Mouse (Mus musculus) midbrain, embryonic 12.5 days (tissue): Measurements from ENCODE around the gene Galntl5. TPM values are rescaled to one million over a fixed set of nuclear protein-coding genes. Genes with fewer than 3 reads are reported as not detected.
"Not testable (repeated sequence)": the region's sequence is repeated elsewhere in the genome, so short reads cannot be mapped to it uniquely, and the experiment has no call there.

ENCODE experiments used
- ATAC-seq: fragments of 200-750 bp; cut with Nextera tagmentation; 2 replicates; pipeline ENCODE4 v1.8.0; 2017; ENCODE audit warnings: low read depth, moderate TSS enrichment, moderate library complexity; ENCODE audit not compliant: low FRiP score
- H3K27ac ChIP-seq: fragments of 300-500 bp; sonication (generic); replicated peaks from 2 replicates; pipeline ENCODE4 v1.5.1; 2016; ENCODE audit warnings: mild to moderate bottlenecking
- H3K27me3 ChIP-seq: fragments of 300-500 bp; sonication (generic); 2 replicates; pipeline ENCODE4 v1.6.1; 2016; ENCODE audit warnings: mild to moderate bottlenecking
- H3K36me3 ChIP-seq: fragments of 300-500 bp; sonication (generic); 2 replicates; pipeline ENCODE4 v1.6.1; 2016
- H3K4me1 ChIP-seq: fragments of 300-500 bp; sonication (generic); 2 replicates; pipeline ENCODE4 v1.6.1; 2016
- H3K4me2 ChIP-seq: fragments of 300-500 bp; sonication (generic); replicated peaks from 2 replicates; pipeline ENCODE4 v1.6.1; 2016; ENCODE audit warnings: mild to moderate bottlenecking, moderate library complexity
- H3K4me3 ChIP-seq: fragments of 300-500 bp; sonication (generic); 2 replicates; pipeline ENCODE4 v1.5.1; 2016; ENCODE audit warnings: mild to moderate bottlenecking
- H3K9ac ChIP-seq: fragments of 300-500 bp; sonication (generic); replicated peaks from 2 replicates; pipeline ENCODE4 v1.6.1; 2016; ENCODE audit warnings: mild to moderate bottlenecking, moderate library complexity
- H3K9me3 ChIP-seq: fragments of 300-500 bp; sonication (generic); 2 replicates; pipeline ENCODE4 v1.6.1; 2016; ENCODE audit warnings: mild to moderate bottlenecking
- WGBS: fragments of 180-500 bp; shearing (Covaris S2); methylation state at CpG from one replicate; pipeline ENCODE4 v1.1.7; 2016; 5-methylcytosine and 5-hydroxymethylcytosine counted together
- polyA plus RNA-seq: library from polyadenylated mRNA; unstranded; fragments of >200 nt; fragmentation: Nextera tagmentation; extraction: Ambion mirVana; gene quantifications from 2 replicates; pipeline ENCODE4 v1.2.1, GENCODE M21; 2016

Galntl5 gene
- polyA plus RNA-seq, 1 experiment from 2014 or later = not detected

DNA sequence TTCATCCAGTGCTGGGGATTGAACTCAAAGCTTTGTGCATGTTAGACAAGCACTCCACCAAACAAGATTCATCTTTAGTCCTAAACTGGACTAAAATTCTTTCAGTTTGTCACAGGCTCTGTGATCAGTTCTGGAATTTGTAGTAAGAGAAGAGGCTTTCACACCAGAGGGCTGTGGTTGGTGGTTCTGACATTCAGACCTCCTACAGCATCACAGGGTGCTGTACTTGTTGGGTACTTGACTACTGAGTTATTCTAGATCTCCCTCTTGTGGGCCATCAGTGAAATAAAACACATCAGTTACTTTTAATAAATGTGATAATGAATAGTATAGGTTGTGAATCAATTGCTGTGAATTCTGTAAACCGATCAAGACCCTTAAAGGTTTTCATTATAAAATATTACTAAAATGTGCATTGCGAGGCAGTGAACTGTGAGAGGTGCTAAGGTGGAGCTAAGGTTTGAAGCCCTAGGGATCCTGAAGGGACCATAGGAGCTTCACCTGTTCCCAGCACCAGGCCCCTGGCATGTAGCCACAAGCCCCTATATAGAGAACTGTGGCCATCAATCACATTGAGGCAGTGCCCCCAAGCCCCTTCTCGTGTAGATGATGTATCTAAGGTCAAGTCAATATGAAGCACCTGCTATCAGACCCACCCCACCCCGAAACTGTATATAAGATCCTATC lies 16.0 kb upstream of the Galntl5 start:
- H3K4me3 ChIP-seq = no peak overlapping the region
- no peak overlapping the region for H3K27ac ChIP-seq
- ATAC-seq = no peak
- WGBS = 90% methylated on average over 4 of the region's 4 CpGs
- no peak overlapping the region for H3K4me2 ChIP-seq
- no peaks in the 10 kb centered on the region for H3K4me1 ChIP-seq
- no peaks in the 10 kb centered on the region for H3K36me3 ChIP-seq
- no peaks in the 10 kb centered on the region for H3K9me3 ChIP-seq
- H3K9ac ChIP-seq = no peak overlapping the region
- no peaks in the 10 kb centered on the region for H3K27me3 ChIP-seq

DNA sequence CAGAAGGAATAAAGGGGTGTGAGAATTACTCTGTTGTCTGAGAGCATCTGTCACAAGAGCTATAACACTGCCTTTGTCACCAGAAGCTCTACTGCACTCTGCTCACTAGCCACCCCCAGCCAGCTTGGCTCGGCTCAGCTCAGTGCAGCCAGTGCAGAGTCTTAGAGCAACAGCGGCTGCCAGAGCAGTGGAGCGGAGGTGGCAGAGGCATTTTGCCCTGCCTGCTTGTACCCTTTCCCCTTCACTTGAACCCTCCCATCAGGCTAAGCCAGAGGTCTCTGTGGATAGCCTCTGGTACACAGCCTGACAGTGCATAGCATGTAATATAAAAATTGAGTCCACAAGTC lies 15.5 kb upstream of the Galntl5 start:
- Histone ChIP-seq H3K36me3 (no peaks in the 10 kb centered on the region), H3K9me3 (no peaks in the 10 kb centered on the region), H3K27ac (no peak overlapping the region), H3K4me3 (no peak overlapping the region), H3K27me3 (no peaks in the 10 kb centered on the region), H3K4me2 (no peak overlapping the region), H3K9ac (no peak overlapping the region), H3K4me1 (no peaks in the 10 kb centered on the region)
- 84% methylated on average over 3 of the region's 3 CpGs for WGBS
- no peak for ATAC-seq

DNA sequence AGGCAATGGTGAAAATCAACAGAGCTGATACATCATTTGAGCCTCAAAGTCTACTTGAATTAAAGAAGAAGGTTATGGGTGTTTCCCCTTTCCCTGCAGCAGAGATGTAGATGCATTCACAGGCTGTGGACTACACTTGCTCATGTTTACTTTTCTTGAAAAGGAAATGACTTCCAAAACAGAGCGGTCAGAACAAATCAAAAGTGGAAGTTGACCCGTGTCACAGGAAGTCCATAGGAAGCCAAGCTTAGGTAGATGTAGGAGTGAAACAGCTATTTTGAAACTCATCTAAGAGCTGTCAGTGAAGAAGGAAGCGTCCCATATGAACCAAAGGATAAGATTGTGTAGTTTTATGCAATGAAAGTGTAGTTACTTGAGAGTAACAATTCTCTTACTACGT lies 14.6 kb upstream of the Galntl5 start:
- no peaks in the 10 kb centered on the region for H3K9me3 ChIP-seq
- no peaks in the 10 kb centered on the region for H3K36me3 ChIP-seq
- H3K27ac ChIP-seq = no peak overlapping the region
- no peak overlapping the region for H3K4me3 ChIP-seq
- H3K27me3 ChIP-seq = no peaks in the 10 kb centered on the region
- no peaks in the 10 kb centered on the region for H3K4me1 ChIP-seq
- 90% methylated on average over 4 of the region's 4 CpGs for WGBS
- ATAC-seq = no peak
- no peak overlapping the region for H3K4me2 ChIP-seq
- H3K9ac ChIP-seq = no peak overlapping the region

DNA sequence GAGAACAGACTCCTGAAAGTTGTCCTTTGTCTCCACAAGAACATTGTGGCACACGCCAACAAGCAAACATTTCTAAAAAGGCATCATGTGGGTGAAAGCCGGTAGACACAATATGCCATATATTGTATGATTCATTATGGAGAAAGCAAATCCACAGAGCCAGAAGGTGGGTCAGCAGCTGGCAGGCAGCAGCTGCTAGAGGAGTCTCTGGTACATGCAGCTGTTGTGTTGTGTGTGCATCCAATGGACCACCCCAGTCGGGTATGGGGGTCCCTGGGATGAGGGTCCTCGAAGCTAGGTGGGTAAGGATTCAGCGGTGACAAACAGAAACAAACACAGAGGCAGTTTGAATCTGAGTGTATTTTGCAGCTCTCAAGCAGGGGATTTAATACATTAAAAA lies 3.3 kb upstream of the Galntl5 start:
- H3K27ac ChIP-seq, H3K27me3 ChIP-seq, H3K9ac ChIP-seq, H3K4me2 ChIP-seq, H3K36me3 ChIP-seq, ATAC-seq, H3K9me3 ChIP-seq, H3K4me3 ChIP-seq, H3K4me1 ChIP-seq: not testable (repeated sequence)
- 92% methylated on average over 5 of the region's 5 CpGs for WGBS

DNA sequence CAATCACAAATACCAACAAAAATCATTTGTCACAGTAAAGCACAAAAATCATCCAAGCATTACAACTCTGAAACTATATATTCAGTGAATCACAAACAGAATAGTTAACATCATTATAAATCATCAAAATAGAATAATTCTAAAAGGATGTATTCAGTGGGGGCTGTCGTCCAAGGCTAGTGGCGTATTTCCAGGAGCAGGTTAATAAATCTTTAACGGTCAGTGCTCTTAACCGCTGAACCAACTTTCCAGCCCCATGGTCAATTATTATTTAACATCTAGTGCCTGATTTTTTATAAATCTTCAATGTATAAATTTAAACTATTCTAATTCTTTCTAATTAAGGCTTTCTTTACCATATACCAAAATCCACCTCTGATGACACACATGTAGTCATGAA lies 2.7 kb upstream of the Galntl5 start:
- 93% methylated on average over 4 of the region's 4 CpGs for WGBS
- ATAC-seq, H3K9me3 ChIP-seq: not testable (repeated sequence)

DNA sequence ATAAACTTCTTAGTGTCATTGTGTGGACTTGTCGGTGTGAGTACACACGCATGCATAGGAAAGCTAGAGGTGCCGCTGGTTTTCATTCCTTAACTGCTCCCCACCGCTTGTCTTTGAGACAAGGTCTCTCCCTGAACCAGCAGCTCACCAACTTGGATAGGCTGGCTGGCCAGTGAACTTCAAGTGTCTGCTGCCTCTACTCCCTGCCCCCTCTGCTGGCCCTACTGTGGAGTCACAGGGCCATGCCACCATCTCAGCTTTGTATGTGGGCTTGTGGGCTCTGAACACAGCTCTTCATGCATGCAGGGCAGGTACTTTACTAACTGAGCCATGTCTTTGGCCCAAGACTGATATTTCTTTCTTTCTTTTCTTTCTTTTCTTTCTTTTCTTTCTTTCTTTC lies 2.0 kb upstream of the Galntl5 start:
- H3K36me3 ChIP-seq = no peaks in the 10 kb centered on the region
- H3K4me2 ChIP-seq = no peak overlapping the region
- no peak overlapping the region for H3K9ac ChIP-seq
- H3K4me3 ChIP-seq = no peak overlapping the region
- 93% methylated on average over 4 of the region's 4 CpGs for WGBS
- 0 out of 2 replicates have a peak, but pooled peaks cover 2% of the 10 kb centered on the region for H3K9me3 ChIP-seq
- ATAC-seq = no peak
- H3K27me3 ChIP-seq = no peaks in the 10 kb centered on the region
- H3K4me1 ChIP-seq = 0 out of 2 replicates have a peak, but pooled peaks cover 3% of the 10 kb centered on the region
- H3K27ac ChIP-seq = no peak overlapping the region

More for the DNA sequence above, 2.7 kb upstream of the Galntl5 start:
- H3K27ac ChIP-seq, H3K27me3 ChIP-seq, H3K9ac ChIP-seq, H3K4me1 ChIP-seq, H3K4me2 ChIP-seq, H3K4me3 ChIP-seq, H3K36me3 ChIP-seq: not testable (repeated sequence)

DNA sequence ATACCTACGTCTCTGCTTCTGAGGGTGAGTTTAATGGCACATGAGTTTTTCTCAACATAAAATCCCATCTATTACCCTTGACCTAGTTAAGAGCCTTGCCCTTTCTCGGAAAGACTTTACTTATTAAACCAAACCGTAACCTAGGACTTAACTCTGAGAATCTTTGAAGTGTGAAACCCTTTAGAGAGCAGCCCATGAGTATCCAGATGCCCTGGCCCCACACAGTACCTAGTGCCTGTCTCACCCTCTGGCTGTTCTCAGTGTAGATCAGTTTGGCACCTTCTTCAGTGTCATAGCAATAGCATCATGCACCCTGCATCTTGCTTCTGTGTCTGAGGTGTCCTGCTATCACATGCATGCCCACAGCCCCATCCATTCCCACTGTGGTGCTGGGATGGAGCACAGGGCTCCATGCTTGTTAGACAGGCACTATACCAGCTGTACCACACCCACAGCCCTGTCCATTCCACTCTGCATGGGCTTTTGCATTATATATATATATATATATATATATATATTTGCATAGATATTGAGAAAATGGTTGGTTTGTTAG lies 1.2 kb upstream of the Galntl5 start:
- no peak overlapping the region for H3K27ac ChIP-seq
- no peak overlapping the region for H3K4me3 ChIP-seq
- no peak overlapping the region for H3K4me2 ChIP-seq
- H3K9ac ChIP-seq = no peak overlapping the region
- no peaks in the 10 kb centered on the region for H3K27me3 ChIP-seq
- H3K9me3 ChIP-seq = 0 out of 2 replicates have a peak, but pooled peaks cover 2% of the 10 kb centered on the region
- WGBS = 84% methylated on average over 3 of the region's 3 CpGs
- H3K4me1 ChIP-seq = 0 out of 2 replicates have a peak, but pooled peaks cover 3% of the 10 kb centered on the region
- ATAC-seq = no peak
- no peaks in the 10 kb centered on the region for H3K36me3 ChIP-seq

DNA sequence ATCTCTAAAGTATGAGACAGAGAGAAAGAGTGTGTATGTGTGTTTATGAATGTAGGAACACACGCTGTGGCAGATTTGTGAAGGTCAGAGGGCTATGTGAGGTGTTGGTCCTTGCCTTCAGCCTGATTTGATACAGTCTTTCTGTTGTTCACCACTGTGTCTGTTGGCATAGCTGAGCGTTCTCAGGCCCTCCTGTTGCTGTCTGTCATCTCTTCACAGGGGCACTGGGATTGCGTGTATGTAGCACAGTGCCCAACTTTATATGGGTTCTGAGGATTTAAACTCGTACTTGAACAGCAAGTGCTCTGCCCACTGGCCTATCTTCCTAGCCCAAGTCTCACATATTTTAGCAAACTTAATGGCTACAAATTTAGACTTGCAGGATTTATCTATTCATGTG lies 2.3 kb downstream of the Galntl5 start:
- WGBS = 86% methylated on average over 4 of the region's 4 CpGs
- no peaks in the 10 kb centered on the region for H3K27me3 ChIP-seq
- 0 out of 2 replicates have a peak, but pooled peaks cover 3% of the 10 kb centered on the region for H3K4me1 ChIP-seq
- H3K36me3 ChIP-seq = no peaks in the 10 kb centered on the region
- H3K27ac ChIP-seq = no peak overlapping the region
- 0 out of 2 replicates have a peak, but pooled peaks cover 2% of the 10 kb centered on the region for H3K9me3 ChIP-seq
- ATAC-seq = no peak
- H3K9ac ChIP-seq = no peak overlapping the region
- no peak overlapping the region for H3K4me2 ChIP-seq
- H3K4me3 ChIP-seq = no peak overlapping the region

DNA sequence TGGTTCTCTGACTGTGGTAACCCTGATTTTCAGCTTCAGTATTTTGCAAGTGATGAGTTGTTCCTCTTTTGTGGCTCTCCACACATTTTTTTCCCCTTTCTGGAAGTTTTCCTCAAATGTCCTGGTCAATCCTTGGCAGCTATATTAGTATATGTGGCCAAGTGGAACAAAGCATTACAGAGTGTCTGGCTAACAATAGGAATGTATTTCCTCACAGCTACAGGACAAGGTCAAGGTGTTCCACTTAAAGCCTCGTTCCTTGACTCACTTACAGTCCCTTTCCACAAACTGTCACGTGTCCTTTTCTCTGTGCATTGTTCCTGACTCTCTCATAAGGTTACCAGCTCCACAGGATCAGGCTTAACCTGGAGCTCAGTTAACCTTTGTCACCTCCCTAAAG lies 3.3 kb downstream of the Galntl5 start:
- H3K4me2 ChIP-seq = no peak overlapping the region
- H3K4me1 ChIP-seq = 0 out of 2 replicates have a peak, but pooled peaks cover 3% of the 10 kb centered on the region
- H3K9ac ChIP-seq = no peak overlapping the region
- no peaks in the 10 kb centered on the region for H3K36me3 ChIP-seq
- no peaks in the 10 kb centered on the region for H3K9me3 ChIP-seq
- no peaks in the 10 kb centered on the region for H3K27me3 ChIP-seq
- no peak overlapping the region for H3K4me3 ChIP-seq
- WGBS = 49% methylated on average over 2 of the region's 2 CpGs
- no peak for ATAC-seq
- H3K27ac ChIP-seq = no peak overlapping the region

DNA sequence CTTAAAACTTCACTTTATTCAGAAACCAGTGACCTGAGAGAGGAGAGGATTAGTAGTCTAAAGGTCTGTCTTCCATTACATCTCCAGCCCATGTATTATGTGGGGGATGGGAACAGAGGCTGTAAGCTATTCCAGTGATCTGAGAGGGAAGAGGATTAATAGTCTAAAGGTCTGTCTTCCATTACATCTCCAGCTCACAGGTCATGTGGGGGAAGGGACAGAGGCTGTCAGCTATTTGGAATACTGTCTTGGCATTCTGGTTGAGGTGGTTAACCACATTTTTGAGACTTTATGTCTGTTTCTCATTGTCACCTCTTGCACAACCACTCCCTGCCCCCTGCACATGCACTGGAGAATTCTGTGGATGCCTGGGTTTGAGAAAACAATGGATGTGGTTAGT lies 6.5 kb downstream of the Galntl5 start:
- Histone ChIP-seq H3K27ac (no peak overlapping the region), H3K36me3 (no peaks in the 10 kb centered on the region), H3K27me3 (no peaks in the 10 kb centered on the region), H3K4me1 (0 out of 2 replicates have a peak, but pooled peaks cover 3% of the 10 kb centered on the region), H3K4me2 (no peak overlapping the region), H3K4me3 (no peak overlapping the region), H3K9me3 (no peaks in the 10 kb centered on the region), H3K9ac (no peak overlapping the region)
- no peak for ATAC-seq

DNA sequence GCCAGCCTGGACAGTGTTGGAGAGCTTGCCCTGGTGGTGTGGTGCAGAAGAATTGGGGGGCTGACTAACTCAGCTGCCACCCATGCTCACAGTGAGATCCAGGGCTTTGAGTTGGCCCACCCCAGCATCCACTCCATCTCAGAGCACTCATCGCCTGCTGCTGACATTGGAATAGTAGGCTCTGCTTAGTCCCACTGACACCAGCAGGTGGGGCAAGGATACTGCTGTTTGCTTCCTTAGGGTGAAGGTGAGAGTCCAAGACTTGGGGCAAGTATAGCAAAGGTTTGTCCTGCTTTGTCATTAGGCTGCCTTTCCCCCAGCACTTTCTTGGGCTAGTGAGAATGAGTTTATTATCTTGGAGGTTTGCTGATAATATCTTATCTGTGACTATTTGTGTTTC lies 7.5 kb downstream of the Galntl5 start:
- no peaks in the 10 kb centered on the region for H3K36me3 ChIP-seq
- no peak overlapping the region for H3K4me3 ChIP-seq
- no peak overlapping the region for H3K9ac ChIP-seq
- no peaks in the 10 kb centered on the region for H3K9me3 ChIP-seq
- H3K4me2 ChIP-seq = no peak overlapping the region
- no peaks in the 10 kb centered on the region for H3K27me3 ChIP-seq
- H3K4me1 ChIP-seq = 0 out of 2 replicates have a peak, but pooled peaks cover 1% of the 10 kb centered on the region
- 60% methylated on average over 1 of the region's 1 CpGs for WGBS
- no peak overlapping the region for H3K27ac ChIP-seq
- ATAC-seq = no peak

DNA sequence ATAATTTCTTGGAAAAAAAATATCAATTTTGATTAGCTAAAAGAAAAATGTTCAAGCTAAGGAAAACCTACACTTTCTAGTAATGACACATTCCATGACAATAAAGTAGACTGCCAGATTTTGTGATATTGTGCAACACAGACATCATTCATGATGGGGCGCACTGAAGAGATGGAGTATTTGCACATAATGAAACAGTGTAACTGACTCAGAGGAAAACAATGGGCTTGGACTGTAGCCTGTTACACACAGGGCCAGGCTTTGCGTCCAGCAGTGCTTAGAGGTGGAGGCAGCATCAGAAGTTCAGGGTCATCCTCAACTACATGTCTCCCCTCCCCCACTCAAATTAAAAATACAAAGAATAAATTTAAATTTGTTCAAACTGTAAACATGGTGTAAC lies 9.3 kb downstream of the Galntl5 start:
- Histone ChIP-seq H3K27me3 (no peaks in the 10 kb centered on the region), H3K36me3 (no peaks in the 10 kb centered on the region), H3K9ac (no peak overlapping the region), H3K4me1 (no peaks in the 10 kb centered on the region), H3K9me3 (no peaks in the 10 kb centered on the region), H3K4me3 (no peak overlapping the region), H3K27ac (no peak overlapping the region), H3K4me2 (no peak overlapping the region)
- 87% methylated on average over 2 of the region's 2 CpGs for WGBS
- no peak for ATAC-seq

DNA sequence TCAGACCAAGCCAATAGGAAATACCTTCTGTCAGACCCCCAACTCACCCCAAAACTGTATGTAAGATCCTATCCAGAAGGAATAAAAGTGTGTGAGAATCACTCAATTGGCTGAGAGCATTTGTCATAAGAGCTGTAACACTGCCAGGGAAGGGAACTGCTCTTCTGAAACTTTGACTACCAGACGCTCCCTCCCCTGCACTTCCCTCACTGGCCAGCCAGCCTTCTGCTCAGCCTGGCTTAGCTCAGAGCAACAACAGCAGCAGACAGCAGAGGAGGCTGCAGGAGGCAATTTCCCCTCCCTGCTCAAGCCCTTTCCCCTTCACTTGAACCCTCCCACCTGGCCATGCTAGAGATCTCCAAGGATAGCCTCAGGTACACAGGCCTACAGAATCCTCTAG lies 30.6 kb downstream of the Galntl5 start:
- no peak for ATAC-seq
- Histone ChIP-seq H3K27ac (no peak overlapping the region), H3K36me3 (no peaks in the 10 kb centered on the region), H3K4me1 (no peaks in the 10 kb centered on the region), H3K4me3 (no peak overlapping the region), H3K27me3 (no peaks in the 10 kb centered on the region), H3K9ac (no peak overlapping the region), H3K9me3 (no peaks in the 10 kb centered on the region), H3K4me2 (no peak overlapping the region)
- WGBS = 88% methylated on average over 1 of the region's 1 CpGs
